Mouse (Mus musculus): ENCODE data around the gene Cnppd1.
A peak's percentile ranks its signal among the peaks of the same experiment; 100 is the strongest.

The Cnppd1 gene

DNA sequence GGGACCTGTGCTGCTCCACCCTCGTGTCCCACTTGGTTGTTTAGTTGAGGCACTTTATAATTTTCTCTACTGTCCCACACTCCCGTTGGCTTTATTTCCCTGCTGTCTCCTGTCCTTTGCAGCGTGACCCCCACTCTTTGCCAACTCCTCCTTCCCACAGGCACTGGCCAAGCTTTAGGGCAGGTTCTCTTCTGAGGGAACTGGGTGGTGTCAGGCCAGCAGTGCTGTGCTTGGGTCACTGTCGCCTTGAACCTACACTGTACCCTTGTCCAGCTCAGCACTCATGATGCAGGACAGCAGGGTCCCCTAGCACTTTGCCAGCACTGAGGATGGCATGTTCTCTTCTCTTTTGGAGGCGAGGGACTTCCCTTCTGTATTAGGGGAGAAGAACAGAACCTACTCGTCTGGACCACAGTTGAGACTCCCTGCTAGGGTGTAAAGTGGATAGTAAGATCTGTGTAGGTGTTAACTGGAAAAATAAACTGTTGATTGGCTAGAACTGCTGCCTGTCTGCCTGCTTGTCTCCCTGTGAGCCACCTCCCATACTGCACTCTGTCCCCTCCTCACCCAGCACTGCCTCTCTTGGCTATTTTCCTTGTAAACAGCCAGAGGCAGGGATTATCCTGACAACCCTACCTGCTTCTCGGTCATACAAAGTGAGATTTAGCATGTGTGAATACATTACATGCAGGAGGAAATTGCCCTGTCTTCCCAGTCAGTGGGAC lies 5.1 kb upstream of the Cnppd1 start:
- DNase-seq (ENCODE audit: low spot score), result no peak

GRCm38 (mm10) chr1:75145589-75145988 lies 3.1 kb upstream of the Cnppd1 start:
- DNase-seq (ENCODE audit: low spot score), result no peak

GRCm38 (mm10) chr1:75141486-75142190 lies 873 bp downstream of the Cnppd1 start:
- DNase-seq (ENCODE audit: low spot score), result peak; percentile 70

DNA sequence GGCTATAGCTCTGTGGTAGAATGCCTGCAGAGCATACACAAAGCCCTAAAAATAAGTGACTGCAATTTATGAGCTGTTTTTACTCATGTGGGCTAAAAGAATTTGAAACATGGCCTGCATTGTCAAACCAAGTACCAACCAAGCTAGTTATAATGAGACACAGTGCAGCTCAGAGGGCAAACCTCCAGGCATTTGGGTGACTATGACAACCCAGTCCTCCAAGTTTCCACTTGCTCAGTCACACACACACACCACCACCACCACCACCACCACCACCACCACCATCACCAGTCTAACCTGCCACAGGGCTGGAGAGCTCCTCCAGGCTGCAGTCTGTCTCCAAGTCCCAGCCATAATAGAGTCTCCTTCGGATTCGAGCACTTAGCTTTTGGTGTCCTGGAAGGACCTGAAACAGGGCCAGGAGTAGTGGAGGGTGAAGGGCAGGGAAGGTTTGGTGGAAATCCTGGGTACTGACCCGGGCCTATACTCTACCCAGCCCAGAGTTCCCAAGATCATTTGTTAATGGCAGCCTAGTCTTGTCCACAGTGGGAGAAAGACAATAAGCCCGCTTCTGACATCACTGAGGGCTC lies 1.8 kb downstream of the Cnppd1 start:
- no peak for DNase-seq (ENCODE audit: low spot score)

GRCm38 (mm10) chr1:75138448-75138847 lies 4.1 kb downstream of the Cnppd1 start:
- no peak for DNase-seq (ENCODE audit: low spot score)

GRCm38 (mm10) chr1:75136730-75137129 lies 5.8 kb downstream of the Cnppd1 start:
- no peak for DNase-seq (ENCODE audit: low spot score)

DNA sequence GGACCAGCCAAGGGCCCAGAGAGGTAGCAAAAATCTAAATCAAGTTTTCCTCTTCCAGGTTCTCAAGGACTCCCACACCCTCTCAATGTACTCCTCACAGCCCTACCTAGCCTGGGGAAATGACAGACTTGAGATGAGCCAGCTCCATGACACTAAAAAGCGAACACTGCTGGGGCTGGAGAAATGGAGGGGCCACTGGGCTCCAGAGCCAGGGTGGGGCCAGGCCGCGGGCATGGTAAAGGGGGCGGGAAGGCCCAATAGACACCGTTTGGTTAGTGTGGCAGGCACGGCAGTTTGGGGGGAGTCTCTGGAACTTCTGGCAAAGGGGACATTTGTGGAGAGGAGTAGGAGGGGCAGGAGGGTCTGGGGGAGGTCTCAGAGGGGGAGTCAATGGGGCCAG lies 6.2 kb downstream of the Cnppd1 start:
- no peak for DNase-seq (ENCODE audit: low spot score)

- DNase-seq (ENCODE audit: low spot score), result peak; percentile 84
Measured at GRCm38 (mm10) chr1:75133421-75134207, 8.9 kb downstream of the Cnppd1 start, which contains the start of gene Slc23a3. Gene Slc23a3, minus strand, starts transcription at chr1:75133890.

- no peak for DNase-seq (ENCODE audit: low spot score)
Measured at GRCm38 (mm10) chr1:75128641-75129040, 13.9 kb downstream of the Cnppd1 start.

- DNase-seq (ENCODE audit: low spot score), result no peak
Measured at GRCm38 (mm10) chr1:75125418-75125817, 17.1 kb downstream of the Cnppd1 start.

DNA sequence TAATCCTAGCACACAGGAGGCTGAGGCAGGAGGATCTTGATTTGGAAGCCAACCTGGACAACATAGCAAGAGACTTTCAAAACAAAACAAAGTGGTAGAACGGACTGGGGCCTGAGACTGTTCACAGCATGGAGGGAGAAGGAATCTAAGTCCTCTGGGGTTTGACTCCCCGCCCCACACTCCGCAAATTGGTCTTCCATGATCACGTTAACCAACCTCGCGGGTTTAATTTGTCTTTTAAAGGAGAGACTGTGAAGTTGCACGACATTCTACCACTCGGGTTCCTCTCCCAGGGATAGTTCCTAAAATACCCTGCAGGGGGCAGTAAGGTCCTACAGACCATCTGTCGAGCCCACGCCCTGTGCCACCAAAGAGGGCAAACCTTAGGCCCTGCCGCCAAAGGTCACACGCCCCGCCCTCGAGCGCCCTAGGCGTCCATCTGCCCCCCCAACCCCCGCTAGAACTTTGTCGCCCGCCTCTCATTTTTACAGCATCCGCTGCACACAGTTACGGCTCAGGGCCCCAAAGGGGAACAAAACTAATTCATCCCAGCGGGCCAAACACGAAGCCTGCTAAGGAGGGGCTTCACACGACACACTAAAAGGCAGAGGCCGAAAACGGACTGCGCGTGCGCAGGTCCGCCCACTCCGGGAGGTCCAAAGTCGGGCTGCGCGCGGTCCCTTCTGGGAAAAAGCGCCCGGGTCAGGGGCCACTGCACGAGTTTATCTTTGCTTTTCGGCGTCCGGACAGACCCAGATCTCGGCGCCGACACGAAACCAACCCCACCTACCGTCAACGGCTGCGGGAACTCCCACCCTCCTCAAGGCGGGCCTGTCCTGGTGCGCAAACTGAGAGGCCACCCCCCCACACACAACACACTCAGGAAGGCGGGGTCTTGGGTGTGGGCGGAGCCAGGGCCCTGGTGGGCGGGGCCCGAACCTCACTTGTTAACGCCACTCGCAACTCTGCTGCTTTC lies 17.9 kb downstream of the Cnppd1 start, which contains the start of gene Nhej1:
TSS of gene Nhej1 (minus strand) at position 855 of the 976 bp plus-strand sequence.
- peak; percentile 98 for DNase-seq (ENCODE audit: low spot score)

DNA sequence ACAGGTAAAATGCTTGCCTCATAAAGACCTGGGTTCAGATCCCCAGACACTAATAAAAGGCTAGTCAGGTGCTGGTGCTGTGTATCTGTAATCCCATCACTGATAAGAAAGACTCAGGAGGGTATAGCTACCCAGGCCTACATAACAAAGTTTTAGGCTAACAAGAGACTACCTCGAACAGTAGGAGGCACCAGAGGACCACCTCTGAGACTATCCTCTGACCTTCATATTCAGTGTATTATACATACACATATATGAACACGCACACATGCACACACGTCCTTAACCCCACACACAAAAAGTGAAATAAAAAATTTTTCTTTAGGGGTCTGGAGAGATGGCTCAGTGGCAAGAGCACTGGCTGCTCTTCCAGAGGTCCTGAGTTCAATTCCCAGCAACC lies 20.3 kb downstream of the Cnppd1 start:
- no peak for DNase-seq (ENCODE audit: low spot score)

Data from yolk sac, embryonic 10.5 days (tissue).